Mouse (Mus musculus) midbrain, postnatal 0 days (tissue): Measurements from ENCODE around the gene AC140267.1. TPM values are rescaled to one million over a fixed set of nuclear protein-coding genes. Genes with fewer than 3 reads are reported as not detected.

Source experiments
- ATAC-seq: fragments of 200-750 bp; cut with Nextera tagmentation; 2 replicates; pipeline ENCODE4 v1.8.0; 2017; ENCODE audit warnings: moderate number of reproducible peaks, mild to moderate bottlenecking, moderate TSS enrichment, moderate library complexity; ENCODE audit not compliant: low FRiP score
- DNase-seq: peaks from one replicate; pipeline ENCODE4 v3.0.0-alpha.2; 2015; ENCODE audit warnings: low spot score
- H3K27ac ChIP-seq: fragments of 300-500 bp; sonication (generic); 2 replicates; pipeline ENCODE4 v1.5.1; 2014; ENCODE audit warnings: low read depth, mild to moderate bottlenecking, low read length, mixed read lengths
- H3K27me3 ChIP-seq: fragments of 300-500 bp; sonication (generic); 2 replicates; pipeline ENCODE4 v1.6.1; 2014; ENCODE audit warnings: low read length, control low read depth, mixed read lengths; ENCODE audit not compliant: insufficient read depth
- H3K36me3 ChIP-seq: fragments of 300-500 bp; sonication (generic); 2 replicates; pipeline ENCODE4 v1.6.1; 2014; ENCODE audit warnings: low read length, control low read depth, mixed read lengths; ENCODE audit not compliant: insufficient read depth
- H3K4me1 ChIP-seq: fragments of 300-500 bp; sonication (generic); 2 replicates; pipeline ENCODE4 v1.6.1; 2014; ENCODE audit warnings: mild to moderate bottlenecking, control low read depth, antibody characterized with exemption, low read length, mixed read lengths; ENCODE audit not compliant: insufficient read depth
- H3K4me2 ChIP-seq: fragments of 300-500 bp; sonication (generic); 2 replicates; pipeline ENCODE4 v1.6.1; 2014; ENCODE audit warnings: low read depth, mild to moderate bottlenecking, low read length, mixed read lengths; ENCODE audit not compliant: poor library complexity, severe bottlenecking
- H3K4me3 ChIP-seq: fragments of 300-500 bp; sonication (generic); 2 replicates; pipeline ENCODE4 v1.5.1; 2014; ENCODE audit warnings: low read depth, mild to moderate bottlenecking, low read length, moderate library complexity
- H3K9ac ChIP-seq: fragments of 300-500 bp; sonication (generic); replicated peaks from 2 replicates; pipeline ENCODE4 v1.6.1; 2014; ENCODE audit warnings: mild to moderate bottlenecking, low read length, moderate library complexity, mixed read lengths; ENCODE audit not compliant: poor library complexity, severe bottlenecking
- H3K9me3 ChIP-seq: fragments of 300-500 bp; sonication (generic); 2 replicates; pipeline ENCODE4 v1.6.1; 2016; ENCODE audit warnings: low read length, control low read depth
- CTCF ChIP-seq: IDR thresholded peaks from 2 replicates; pipeline ENCODE4 v1.5.1; 2016; ENCODE audit warnings: antibody characterized with exemption, mild to moderate bottlenecking
- WGBS: fragments of 180-500 bp; shearing (Covaris S2); extraction: QIAGEN DNeasy Blood & Tissue Kit; methylation state at CpG from one replicate; pipeline ENCODE4 v1.1.7; 2014; 5-methylcytosine and 5-hydroxymethylcytosine counted together
- polyA plus RNA-seq: library from polyadenylated mRNA; unstranded; fragments of >200 nt; fragmentation: Nextera tagmentation; extraction: Ambion mirVana; gene quantifications from 2 replicates; pipeline ENCODE4 v1.2.1, GENCODE M21; 2015
- total RNA-seq: library from RNA; depleted of rRNA; stranded (reverse); fragments of >200 nt; gene quantifications from 2 replicates; pipeline ENCODE4 v1.2.3, GENCODE M21; 2014

AC140267.1 gene
- total and polyA plus RNA-seq, 2 experiments from 2014 or later: 5.6 TPM; not detected in 1

GRCm38 (mm10) chr15:80263610-80264575, 28.3 kb downstream of the AC140267.1 start, which contains the start of gene Rps19bp1:
Gene Rps19bp1, minus strand, starts transcription at chr15:80264315.
- peak; percentile 94 for DNase-seq
- WGBS: 1% methylated on average over 63 of the region's 66 CpGs
- Histone ChIP-seq H3K4me3 (peak within 1 kb of the TSS; percentile 76), H3K27ac (peak within 1 kb of the TSS; percentile 48; the same call in 1 of the 2 replicates), H3K36me3 (peaks cover 11% of the 10 kb centered on the region), H3K27me3 (no peaks in the 10 kb centered on the region), H3K4me1 (peaks cover 7% of the 10 kb centered on the region; the same call in 1 of the 2 replicates), H3K9ac (peak within 1 kb of the TSS; percentile 86), H3K9me3 (no peaks in the 10 kb centered on the region), H3K4me2 (peak within 1 kb of the TSS; percentile 83)
- peak; percentile 86 for ATAC-seq
- TF ChIP-seq CTCF: no peak; the same call in 1 of the 2 replicates

- H3K4me1 ChIP-seq: peaks cover 7% of the 10 kb centered on the region; the same call in 1 of the 2 replicates
- ATAC-seq (peak; percentile 53; the same call in 1 of the 2 replicates), DNase-seq (peak; percentile 93)
- H3K9ac ChIP-seq: no peak overlapping the region
- no peak overlapping the region for H3K4me3 ChIP-seq
- no peak overlapping the region for H3K27ac ChIP-seq
- no peak overlapping the region for H3K4me2 ChIP-seq
- peak; percentile 99 for TF ChIP-seq CTCF
- H3K9me3 ChIP-seq: no peaks in the 10 kb centered on the region
- H3K36me3 ChIP-seq: no peaks in the 10 kb centered on the region
- no peaks in the 10 kb centered on the region for H3K27me3 ChIP-seq
- 0% methylated on average over 2 of the region's 2 CpGs for WGBS
Measured at GRCm38 (mm10) chr15:80266281-80266680, 30.6 kb downstream of the AC140267.1 start.

- H3K36me3 ChIP-seq: no peaks in the 10 kb centered on the region
- H3K4me2 ChIP-seq: no peak overlapping the region
- TF ChIP-seq CTCF: no peak
- peak; percentile 56 for DNase-seq
- H3K9me3 ChIP-seq: no peaks in the 10 kb centered on the region
- H3K9ac ChIP-seq: no peak overlapping the region
- no peak overlapping the region for H3K27ac ChIP-seq
- 34% methylated on average over 3 of the region's 3 CpGs for WGBS
- H3K27me3 ChIP-seq: no peaks in the 10 kb centered on the region
- H3K4me3 ChIP-seq: no peak overlapping the region
- no peaks in the 10 kb centered on the region for H3K4me1 ChIP-seq
- no peak for ATAC-seq
Measured at GRCm38 (mm10) chr15:80271858-80272396, 36.3 kb downstream of the AC140267.1 start.

- Histone ChIP-seq H3K27ac (no peak overlapping the region), H3K4me2 (no peak overlapping the region), H3K27me3 (no peaks in the 10 kb centered on the region), H3K36me3 (no peaks in the 10 kb centered on the region), H3K4me3 (no peak overlapping the region), H3K9ac (no peak overlapping the region), H3K9me3 (no peaks in the 10 kb centered on the region), H3K4me1 (no peaks in the 10 kb centered on the region)
- WGBS: 32% methylated on average over 9 of the region's 9 CpGs
- ATAC-seq (no peak), DNase-seq (peak; percentile 71)
- peak; percentile 81 for TF ChIP-seq CTCF
Measured at GRCm38 (mm10) chr15:80277107-80277506, 41.5 kb downstream of the AC140267.1 start.

GRCm38 (mm10) chr15:80277625-80278024, 42.0 kb downstream of the AC140267.1 start:
- peak; percentile 45 for DNase-seq
- H3K27me3 ChIP-seq: no peaks in the 10 kb centered on the region
- 2% methylated on average over 6 of the region's 6 CpGs for WGBS

More at GRCm38 (mm10) chr15:80277625-80278024, 42.0 kb downstream of the AC140267.1 start:
- H3K4me2 ChIP-seq: no peak overlapping the region
- TF ChIP-seq CTCF: no peak
- H3K9me3 ChIP-seq: no peaks in the 10 kb centered on the region
- no peak for ATAC-seq
- no peaks in the 10 kb centered on the region for H3K4me1 ChIP-seq
- H3K4me3 ChIP-seq: no peak overlapping the region
- no peaks in the 10 kb centered on the region for H3K36me3 ChIP-seq
- no peak overlapping the region for H3K9ac ChIP-seq
- no peak overlapping the region for H3K27ac ChIP-seq
